Mouse (Mus musculus): Measurements from ENCODE around the gene Stpg3. TPM values are rescaled to one million over a fixed set of nuclear protein-coding genes. Genes with fewer than 3 reads are reported as not detected.
A peak's percentile ranks its signal among the peaks of the same experiment; 100 is the strongest.

Stpg3 gene
- polyA plus RNA-seq, 1 experiment from 2014 or later, result not detected

GRCm38 (mm10) chr2:25218445-25218844 is 4.0 kb upstream of the Stpg3 start, which contains the start of gene Fam166a:
Gene Fam166a, plus strand, starts transcription at chr2:25218745.
- Histone ChIP-seq H3K27me3 (ENCODE audit: insufficient read depth, low read length) (no peaks in the 10 kb centered on the region), H3K9me3 (ENCODE audit: low read length) (no peaks in the 10 kb centered on the region), H3K9ac (replicated peaks) (no peak within 1 kb of the TSS), H3K4me2 (ENCODE audit: low read depth, low read length) (no peak within 1 kb of the TSS), H3K27ac (ENCODE audit: low read depth) (no peak within 1 kb of the TSS), H3K4me1 (ENCODE audit: insufficient read depth) (peaks cover 7% of the 10 kb centered on the region; the same call in 1 of the 2 replicates), H3K36me3 (replicated peaks; ENCODE audit: insufficient read depth, low read length) (peaks cover 10% of the 10 kb centered on the region), H3K4me3 (ENCODE audit: low read depth, low read length) (no peak within 1 kb of the TSS)
- no peak for DNase-seq
- ATAC-seq, result no peak
- TF ChIP-seq EP300 (IDR thresholded peaks at IDR 0.05; ENCODE audit: low read depth), result no peak
- TF ChIP-seq CTCF (IDR thresholded peaks at IDR 0.05; ENCODE audit: low read depth), result no peak

- no peak for ATAC-seq
- 0 out of 2 replicates have a peak, but pooled peaks cover 2% of the 10 kb centered on the region for H3K4me1 ChIP-seq (ENCODE audit: insufficient read depth)
- no peak overlapping the region for H3K4me2 ChIP-seq (ENCODE audit: low read depth, low read length)
- no peaks in the 10 kb centered on the region for H3K27me3 ChIP-seq (ENCODE audit: insufficient read depth, low read length)
- no peak overlapping the region for H3K4me3 ChIP-seq (ENCODE audit: low read depth, low read length)
- no peak overlapping the region for H3K27ac ChIP-seq (ENCODE audit: low read depth)
- peaks cover 7% of the 10 kb centered on the region for H3K36me3 ChIP-seq (replicated peaks; ENCODE audit: insufficient read depth, low read length)
- H3K9ac ChIP-seq (replicated peaks), result no peak overlapping the region
- DNase-seq, result no peak
- no peaks in the 10 kb centered on the region for H3K9me3 ChIP-seq (ENCODE audit: low read length)
- 57% methylated on average over 2 of the region's 2 CpGs for WGBS (ENCODE audit: insufficient replicate concordance)
- TF ChIP-seq CTCF (IDR thresholded peaks at IDR 0.05; ENCODE audit: low read depth) (no peak), EP300 (IDR thresholded peaks at IDR 0.05; ENCODE audit: low read depth) (no peak)
Measured at GRCm38 (mm10) chr2:25217666-25218065, 3.2 kb upstream of the Stpg3 start.

GRCm38 (mm10) chr2:25213266-25213865 is 1.1 kb downstream of the Stpg3 start:
- peaks cover 16% of the 10 kb centered on the region for H3K4me1 ChIP-seq (ENCODE audit: insufficient read depth)
- 74% methylated on average over 23 of the region's 23 CpGs for WGBS (ENCODE audit: insufficient replicate concordance)
- H3K27ac ChIP-seq (ENCODE audit: low read depth), result no peak overlapping the region
- H3K27me3 ChIP-seq (ENCODE audit: insufficient read depth, low read length), result no peaks in the 10 kb centered on the region
- H3K9ac ChIP-seq (replicated peaks), result no peak overlapping the region
- H3K4me2 ChIP-seq (ENCODE audit: low read depth, low read length), result no peak overlapping the region
- H3K9me3 ChIP-seq (ENCODE audit: low read length), result no peaks in the 10 kb centered on the region
- no peak for TF ChIP-seq CTCF (IDR thresholded peaks at IDR 0.05; ENCODE audit: low read depth)
- no peak for TF ChIP-seq EP300 (IDR thresholded peaks at IDR 0.05; ENCODE audit: low read depth)
- no peak for ATAC-seq
- DNase-seq, result no peak
- no peak overlapping the region for H3K4me3 ChIP-seq (ENCODE audit: low read depth, low read length)
- peaks cover 3% of the 10 kb centered on the region; the same call in 1 of the 2 replicates for H3K36me3 ChIP-seq (replicated peaks; ENCODE audit: insufficient read depth, low read length)

GRCm38 (mm10) chr2:25211121-25211670 is 3.2 kb downstream of the Stpg3 start, which contains the start of gene Nelfb:
Gene Nelfb, minus strand, starts transcription at chr2:25211489.
- H3K9me3 ChIP-seq (ENCODE audit: low read length), result no peaks in the 10 kb centered on the region
- peaks cover 16% of the 10 kb centered on the region for H3K4me1 ChIP-seq (ENCODE audit: insufficient read depth)
- H3K4me2 ChIP-seq (ENCODE audit: low read depth, low read length), result peak within 1 kb of the TSS; percentile 77
- peak within 1 kb of the TSS; percentile 89 for H3K4me3 ChIP-seq (ENCODE audit: low read depth, low read length)
- no peaks in the 10 kb centered on the region for H3K27me3 ChIP-seq (ENCODE audit: insufficient read depth, low read length)
- TF ChIP-seq EP300 (IDR thresholded peaks at IDR 0.05; ENCODE audit: low read depth) (0 out of 2 replicates have a peak, but pooled peaks have one; percentile 27), CTCF (IDR thresholded peaks at IDR 0.05; ENCODE audit: low read depth) (no peak)
- peak within 1 kb of the TSS; percentile 92 for H3K9ac ChIP-seq (replicated peaks)
- WGBS (ENCODE audit: insufficient replicate concordance), result 2% methylated on average over 44 of the region's 44 CpGs
- ATAC-seq (peak; percentile 97), DNase-seq (peak; percentile 93)
- H3K36me3 ChIP-seq (replicated peaks; ENCODE audit: insufficient read depth, low read length), result peaks cover 22% of the 10 kb centered on the region
- H3K27ac ChIP-seq (ENCODE audit: low read depth), result peak within 1 kb of the TSS; percentile 89

GRCm38 (mm10) chr2:25210686-25211085 is 3.8 kb downstream of the Stpg3 start:
- TF ChIP-seq EP300 (IDR thresholded peaks at IDR 0.05; ENCODE audit: low read depth) (no peak), CTCF (IDR thresholded peaks at IDR 0.05; ENCODE audit: low read depth) (no peak)
- WGBS (ENCODE audit: insufficient replicate concordance), result 0% methylated on average over 24 of the region's 24 CpGs
- ATAC-seq, result peak; percentile 22
- Histone ChIP-seq H3K4me2 (ENCODE audit: low read depth, low read length) (peak overlapping the region; percentile 77), H3K4me3 (ENCODE audit: low read depth, low read length) (peak overlapping the region; percentile 89), H3K9ac (replicated peaks) (peak overlapping the region; percentile 92), H3K27ac (ENCODE audit: low read depth) (peak overlapping the region; percentile 89), H3K27me3 (ENCODE audit: insufficient read depth, low read length) (no peaks in the 10 kb centered on the region), H3K9me3 (ENCODE audit: low read length) (no peaks in the 10 kb centered on the region), H3K4me1 (ENCODE audit: insufficient read depth) (peaks cover 16% of the 10 kb centered on the region), H3K36me3 (replicated peaks; ENCODE audit: insufficient read depth, low read length) (peaks cover 27% of the 10 kb centered on the region)
- DNase-seq, result no peak

- H3K27me3 ChIP-seq (ENCODE audit: insufficient read depth, low read length), result no peaks in the 10 kb centered on the region
- ATAC-seq (no peak), DNase-seq (no peak)
- H3K9ac ChIP-seq (replicated peaks), result no peak overlapping the region
- no peak overlapping the region for H3K4me2 ChIP-seq (ENCODE audit: low read depth, low read length)
- H3K4me3 ChIP-seq (ENCODE audit: low read depth, low read length), result no peak overlapping the region
- TF ChIP-seq CTCF (IDR thresholded peaks at IDR 0.05; ENCODE audit: low read depth), result no peak
- TF ChIP-seq EP300 (IDR thresholded peaks at IDR 0.05; ENCODE audit: low read depth), result no peak
- peaks cover 52% of the 10 kb centered on the region for H3K36me3 ChIP-seq (replicated peaks; ENCODE audit: insufficient read depth, low read length)
- H3K27ac ChIP-seq (ENCODE audit: low read depth), result no peak overlapping the region
- peaks cover 16% of the 10 kb centered on the region for H3K4me1 ChIP-seq (ENCODE audit: insufficient read depth)
- WGBS (ENCODE audit: insufficient replicate concordance), result 76% methylated on average over 1 of the region's 1 CpGs
- no peaks in the 10 kb centered on the region for H3K9me3 ChIP-seq (ENCODE audit: low read length)
Measured at GRCm38 (mm10) chr2:25207593-25207992, 6.8 kb downstream of the Stpg3 start.

Measured in liver, postnatal 0 days (tissue).